Mouse (Mus musculus) Patski (cell line): ENCODE measurements at regions not wholly inside any gene's neighbourhood (a gene's known extent, or its start where the extent isn't known, plus 50 kb on each side); places are given as distances from the start of the nearest gene placed in this dataset.

Source experiments
- ATAC-seq: fragments of 100-300 bp; one replicate; pipeline ENCODE4 v1.8.0; 2021
- CTCF ChIA-PET: fragments of 350-600 bp; sonication (Branson Sonifier 250); formaldehyde crosslinking; loops from one replicate; lab custom pipeline; 2022; ENCODE audit warnings: inconsistent platforms; lab: Charles Lee
- POLR2A ChIA-PET: fragments of 350-600 bp; sonication (Branson Sonifier 250); formaldehyde crosslinking; loops from one replicate; lab custom pipeline; 2022; ENCODE audit warnings: antibody characterized with exemption, inconsistent platforms; lab: Charles Lee
- DNase-seq: peaks from one replicate; pipeline ENCODE4 v3.0.0-alpha.2; 2011; ENCODE audit warnings: low read depth, low spot score
- H3K27me3 ChIP-seq: fragments of 371-371 bp; one replicate; pipeline ENCODE4 v1.5.1; 2021
- CTCF ChIP-seq: fragments of 100-300 bp; IDR thresholded peaks from one replicate; pipeline ENCODE4 v1.5.1; 2021
- in situ Hi-C: fragments of 300-500 bp; cut with MboI; formaldehyde crosslinking; loops from 3 replicates; pipeline ENCODE4 v1.11.1; 2018; ENCODE audit warnings: low pct_unique_long_range_greater_than_20kb, mixed read lengths

- ATAC-seq: no peak
- no peak for TF ChIP-seq CTCF
- CTCF ChIA-PET: no interaction called here
- DNase-seq: no peak
- in situ Hi-C loops: loop anchor here (10.0 kb wide), 1 partner anchor 182 kb away; no protein-coding TSS in a partner anchor
- POLR2A ChIA-PET: no interaction called here
- H3K27me3 ChIP-seq: peaks cover 6% of the 10 kb centered on the region
These were observed 276.5 kb downstream of the Rps29 start for GRCm38 (mm10) chr12:68882503-68882902.

DNA sequence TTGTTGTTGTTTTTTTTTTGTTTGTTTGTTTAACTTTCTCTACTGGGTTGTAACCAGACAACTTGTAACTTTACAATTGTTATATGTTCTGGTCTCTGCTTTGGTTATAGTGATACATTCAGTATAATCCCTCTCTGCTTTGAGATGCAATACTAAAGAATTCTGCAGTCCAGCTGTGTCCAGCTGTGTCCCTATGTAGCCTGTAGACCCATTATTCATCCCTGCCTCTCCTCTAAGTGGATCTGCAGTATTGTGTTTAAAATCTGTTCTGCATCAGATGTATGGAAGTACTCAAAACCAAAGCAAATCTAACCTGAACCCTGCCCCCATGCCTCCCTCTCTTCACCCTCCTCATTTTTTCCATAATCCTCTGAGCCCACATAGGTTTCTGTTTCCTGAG lies 279.6 kb downstream of the Rps29 start:
- POLR2A ChIA-PET: no interaction called here
- peaks cover 6% of the 10 kb centered on the region for H3K27me3 ChIP-seq
- DNase-seq (no peak), ATAC-seq (no peak)
- in situ Hi-C loops: no loop called here
- TF ChIP-seq CTCF: no peak
- CTCF ChIA-PET: no interaction called here

DNA sequence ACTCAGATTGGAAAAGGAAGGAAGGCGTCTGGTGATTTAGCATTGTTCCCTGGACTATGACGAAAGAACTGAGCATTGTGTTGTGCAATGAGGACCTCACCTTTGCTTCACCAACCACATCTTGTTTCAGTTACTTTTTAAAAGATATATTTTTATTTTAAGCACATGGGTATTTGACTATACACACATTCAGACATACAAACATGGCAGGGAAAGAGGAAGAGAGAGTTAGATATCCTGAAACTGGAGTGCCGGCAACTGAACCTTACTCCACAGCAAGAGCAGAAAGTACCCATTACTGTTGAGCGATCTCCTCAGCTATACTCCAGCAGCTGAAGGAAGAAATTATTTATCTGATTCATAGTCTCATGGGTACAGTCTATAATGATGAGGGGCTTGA lies 287.7 kb downstream of the Rps29 start:
- no peak for DNase-seq
- H3K27me3 ChIP-seq: peaks cover 3% of the 10 kb centered on the region
- no peak for TF ChIP-seq CTCF
- no peak for ATAC-seq
- POLR2A ChIA-PET: no interaction called here
- in situ Hi-C loops: loop anchor here (25.0 kb wide), 1 partner anchor 1434 kb away; no protein-coding TSS in a partner anchor
- CTCF ChIA-PET: no interaction called here

- DNase-seq: no peak
- TF ChIP-seq CTCF: no peak
- H3K27me3 ChIP-seq: peaks cover 3% of the 10 kb centered on the region
- ATAC-seq: no peak
- in situ Hi-C loops: loop anchor here (25.0 kb wide), 1 partner anchor 1426 kb away; no protein-coding TSS in a partner anchor
- POLR2A ChIA-PET: no interaction called here
- CTCF ChIA-PET: no interaction called here
These were observed 296.0 kb downstream of the Rps29 start for GRCm38 (mm10) chr12:68862991-68863356.

- ATAC-seq: no peak
- H3K27me3 ChIP-seq: peaks cover 3% of the 10 kb centered on the region
- in situ Hi-C loops: loop anchor here (25.0 kb wide), 1 partner anchor 1425 kb away; no protein-coding TSS in a partner anchor
- no peak for DNase-seq
- CTCF ChIA-PET: no interaction called here
- peak; percentile 55 for TF ChIP-seq CTCF
- POLR2A ChIA-PET: no interaction called here
These were observed 296.5 kb downstream of the Rps29 start for GRCm38 (mm10) chr12:68862313-68862990.

GRCm38 (mm10) chr12:68860332-68860731 lies 298.7 kb downstream of the Rps29 start:
- TF ChIP-seq CTCF: no peak
- DNase-seq: no peak
- POLR2A ChIA-PET: no interaction called here
- H3K27me3 ChIP-seq: no peaks in the 10 kb centered on the region
- CTCF ChIA-PET: no interaction called here
- no peak for ATAC-seq
- in situ Hi-C loops: loop anchor here (25.0 kb wide), 1 partner anchor 1423 kb away; no protein-coding TSS in a partner anchor

DNA sequence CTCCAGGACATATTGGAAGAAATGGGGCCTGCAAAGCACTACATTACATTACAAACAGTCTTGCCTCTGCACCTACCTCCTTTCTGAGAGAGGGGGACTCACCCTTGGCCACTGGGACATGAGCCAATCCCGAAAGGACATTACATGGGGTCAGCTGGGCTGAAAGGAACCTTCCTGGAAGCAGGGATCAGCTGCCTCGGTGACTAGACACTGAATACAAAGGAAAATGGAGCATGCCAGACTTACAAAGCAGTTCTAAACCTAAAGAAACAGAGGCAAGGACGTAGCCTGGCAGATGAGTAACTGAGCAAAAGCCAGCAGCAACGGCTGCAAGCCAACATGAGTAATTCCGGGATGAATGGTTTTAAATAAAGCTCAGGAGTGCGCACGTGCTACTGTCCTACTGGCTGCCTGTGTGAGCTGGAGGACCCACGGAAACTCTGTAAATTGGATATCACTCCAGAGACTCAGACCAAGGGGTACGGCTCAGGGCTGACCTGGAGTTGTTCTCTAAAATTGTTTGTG lies 309.3 kb downstream of the Rps29 start:
- no peak for ATAC-seq
- DNase-seq: no peak
- ChIA-PET CTCF (no interaction called here), POLR2A (no interaction called here)
- no peaks in the 10 kb centered on the region for H3K27me3 ChIP-seq
- TF ChIP-seq CTCF: no peak
- in situ Hi-C loops: loop anchor here (25.0 kb wide), 1 partner anchor 1412 kb away; no protein-coding TSS in a partner anchor

DNA sequence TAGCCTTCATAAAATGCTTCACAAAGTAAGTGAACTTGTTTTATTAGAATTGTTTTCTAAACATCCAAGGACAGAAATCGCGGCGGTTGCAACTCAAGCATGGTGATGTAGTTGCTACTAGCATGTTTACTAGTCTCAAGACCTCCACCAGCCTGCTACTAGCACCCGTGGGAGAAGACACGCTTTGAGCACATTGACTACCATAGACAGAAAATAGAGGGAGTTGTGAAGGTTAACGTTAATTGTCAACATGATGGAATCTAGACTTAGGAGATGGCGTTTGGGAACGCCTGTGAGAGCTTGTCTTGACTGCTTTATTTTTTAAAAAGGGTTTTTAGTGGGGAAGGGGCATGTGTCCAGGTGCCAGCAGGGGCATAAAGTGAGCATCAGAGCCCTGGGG lies 318.2 kb downstream of the Rps29 start:
- no peaks in the 10 kb centered on the region for H3K27me3 ChIP-seq
- POLR2A ChIA-PET: no interaction called here
- DNase-seq (no peak), ATAC-seq (no peak)
- TF ChIP-seq CTCF: no peak
- CTCF ChIA-PET: no interaction called here
- in situ Hi-C loops: no loop called here

DNA sequence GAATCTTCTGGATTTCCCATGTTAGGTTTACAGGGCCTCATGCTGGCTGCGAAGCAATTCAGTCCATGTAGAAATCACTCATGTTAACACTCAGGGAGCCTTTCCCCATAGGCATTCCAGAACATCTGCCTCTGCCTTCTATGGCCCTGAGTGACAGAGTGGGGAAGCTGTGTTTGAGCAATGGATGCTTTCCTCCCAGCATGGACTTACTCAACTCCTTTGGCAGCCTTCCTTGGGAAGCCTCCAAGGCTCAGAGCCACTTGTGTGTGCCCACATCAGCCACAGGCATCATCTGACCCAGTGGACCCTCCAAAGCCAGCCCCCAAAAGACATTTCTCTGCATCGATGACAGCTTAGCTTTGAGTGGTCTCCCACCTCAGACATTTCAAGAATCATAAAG lies 318.8 kb downstream of the Rps29 start:
- in situ Hi-C loops: no loop called here
- ATAC-seq (no peak), DNase-seq (no peak)
- no peak for TF ChIP-seq CTCF
- ChIA-PET CTCF (no interaction called here), POLR2A (no interaction called here)
- H3K27me3 ChIP-seq: no peaks in the 10 kb centered on the region

- ATAC-seq: no peak
These were observed 323.0 kb downstream of the Rps29 start for GRCm38 (mm10) chr12:68836023-68836422.

GRCm38 (mm10) chr12:68833914-68834313 lies 325.1 kb downstream of the Rps29 start:
- ATAC-seq (no peak), DNase-seq (no peak)
- H3K27me3 ChIP-seq: no peaks in the 10 kb centered on the region
- ChIA-PET POLR2A (no interaction called here), CTCF (no interaction called here)
- TF ChIP-seq CTCF: no peak
- in situ Hi-C loops: no loop called here

More at GRCm38 (mm10) chr12:68836023-68836422, 323.0 kb downstream of the Rps29 start:
- ChIA-PET CTCF (no interaction called here), POLR2A (no interaction called here)
- no peak for TF ChIP-seq CTCF
- DNase-seq: no peak
- in situ Hi-C loops: no loop called here
- no peaks in the 10 kb centered on the region for H3K27me3 ChIP-seq
